Mouse (Mus musculus) bone marrow, adult 2 months (tissue): ENCODE results near the gene Ccn2. TPM values are rescaled to one million over a fixed set of nuclear protein-coding genes. Genes with fewer than 3 reads are reported as not detected.

Experiments used
- H3K27ac ChIP-seq: fragments of 200-500 bp; 2 replicates; pipeline ENCODE4 v1.5.1; 2012; ENCODE audit warnings: low read depth, mild to moderate bottlenecking, control low read depth, inconsistent platforms, low read length; ENCODE audit not compliant: control insufficient read depth, poor library complexity, insufficient read depth
- H3K4me1 ChIP-seq: fragments of 200-500 bp; 2 replicates; pipeline ENCODE4 v1.6.1; 2011; ENCODE audit warnings: low read length; ENCODE audit not compliant: control insufficient read depth, insufficient read depth
- H3K4me3 ChIP-seq: fragments of 200-500 bp; replicated peaks from 2 replicates; pipeline ENCODE3; 2011; ENCODE audit warnings: mild to moderate bottlenecking, low read depth, low read length, control low read depth; ENCODE audit not compliant: control insufficient read depth
- CTCF ChIP-seq: fragments of 200-500 bp; IDR thresholded peaks from 2 replicates; pipeline ENCODE4 v1.5.1; 2011; ENCODE audit warnings: low read length, control low read depth; ENCODE audit not compliant: control insufficient read depth, insufficient read depth
- POLR2A ChIP-seq: fragments of 200-500 bp; IDR thresholded peaks from 2 replicates; pipeline ENCODE4 v1.6.1; 2011; ENCODE audit warnings: low read depth, mild to moderate bottlenecking, control low read depth, low read length, borderline replicate concordance; ENCODE audit not compliant: control insufficient read depth
- WGBS: fragments of 180-500 bp; shearing (Covaris S2); methylation state at CpG from one replicate; pipeline ENCODE4 v1.1.7; 2018; 5-methylcytosine and 5-hydroxymethylcytosine counted together
- polyA plus RNA-seq: library from polyadenylated mRNA; stranded (reverse); fragments of >200 nt; gene quantifications from 2 replicates; pipeline ENCODE4 v1.2.4, GENCODE M21; 2011; ENCODE audit warnings: low replicate concordance; ENCODE audit not compliant: missing spikeins, insufficient read depth, insufficient read length

The Ccn2 gene
- polyA plus RNA-seq, 1 experiment: 21.3 TPM

GRCm38 (mm10) chr10:24630469-24631081 lies 35.3 kb downstream of the Ccn2 start:
- Histone ChIP-seq H3K27ac (no peak overlapping the region), H3K4me3 (no peak overlapping the region), H3K4me1 (no peaks in the 10 kb centered on the region; the same call in 1 of the 2 replicates)
- TF ChIP-seq POLR2A (no peak), CTCF (peak; percentile 72)
- WGBS: 22% methylated on average over 18 of the region's 18 CpGs

- WGBS: 81% methylated on average over 5 of the region's 5 CpGs
- TF ChIP-seq POLR2A: no peak
- no peak for TF ChIP-seq CTCF
- Histone ChIP-seq H3K27ac (no peak overlapping the region), H3K4me1 (no peaks in the 10 kb centered on the region; the same call in none of the 2 replicates), H3K4me3 (no peak overlapping the region)
These were observed 35.9 kb downstream of the Ccn2 start for GRCm38 (mm10) chr10:24631122-24631521.

- Histone ChIP-seq H3K4me1 (no peaks in the 10 kb centered on the region; the same call in none of the 2 replicates), H3K4me3 (no peak overlapping the region), H3K27ac (no peak overlapping the region)
- 46% methylated on average over 9 of the region's 9 CpGs for WGBS
- TF ChIP-seq CTCF (no peak), POLR2A (no peak)
These were observed 39.0 kb downstream of the Ccn2 start for GRCm38 (mm10) chr10:24634288-24634687.

GRCm38 (mm10) chr10:24635331-24635815 lies 40.1 kb downstream of the Ccn2 start:
- Histone ChIP-seq H3K27ac (peak overlapping the region; percentile 6; the same call in 1 of the 2 replicates), H3K4me1 (no peaks in the 10 kb centered on the region; the same call in none of the 2 replicates), H3K4me3 (no peak overlapping the region)
- TF ChIP-seq POLR2A: no peak
- TF ChIP-seq CTCF: no peak
- 3% methylated on average over 11 of the region's 11 CpGs for WGBS

- peaks cover under 1% of the 10 kb centered on the region for H3K4me1 ChIP-seq
- H3K4me3 ChIP-seq: no peak overlapping the region
- 6% methylated on average over 10 of the region's 10 CpGs for WGBS
- TF ChIP-seq CTCF: no peak
- TF ChIP-seq POLR2A: no peak
- H3K27ac ChIP-seq: peak overlapping the region; percentile 6; the same call in 1 of the 2 replicates
These were observed 40.6 kb downstream of the Ccn2 start for GRCm38 (mm10) chr10:24635884-24636283.

GRCm38 (mm10) chr10:24636986-24637385 lies 41.7 kb downstream of the Ccn2 start:
- peaks cover 1% of the 10 kb centered on the region for H3K4me1 ChIP-seq
- H3K27ac ChIP-seq: no peak overlapping the region
- TF ChIP-seq CTCF (no peak), POLR2A (no peak)
- 84% methylated on average over 2 of the region's 2 CpGs for WGBS
- no peak overlapping the region for H3K4me3 ChIP-seq

- TF ChIP-seq CTCF: no peak
- no peak for TF ChIP-seq POLR2A
- peaks cover 4% of the 10 kb centered on the region for H3K4me1 ChIP-seq
- no peak overlapping the region for H3K27ac ChIP-seq
- WGBS: 27% methylated on average over 10 of the region's 10 CpGs
- H3K4me3 ChIP-seq: no peak overlapping the region
These were observed 43.2 kb downstream of the Ccn2 start for GRCm38 (mm10) chr10:24638306-24639070.

- Histone ChIP-seq H3K27ac (no peak overlapping the region), H3K4me3 (no peak overlapping the region), H3K4me1 (peaks cover 4% of the 10 kb centered on the region)
- no peak for TF ChIP-seq POLR2A
- no peak for TF ChIP-seq CTCF
- WGBS: 58% methylated on average over 7 of the region's 7 CpGs
These were observed 44.4 kb downstream of the Ccn2 start for GRCm38 (mm10) chr10:24639596-24639995.
